Mouse (Mus musculus) forebrain, embryonic 15.5 days (tissue): ENCODE data around the gene Cox17. TPM values are rescaled to one million over a fixed set of nuclear protein-coding genes. Genes with fewer than 3 reads are reported as not detected.
"Not testable (repeated sequence)": the region's sequence is repeated elsewhere in the genome, so short reads cannot be mapped to it uniquely, and the experiment has no call there.

Experiments used
- ATAC-seq: fragments of 200-750 bp; cut with Nextera tagmentation; replicated peaks from 2 replicates; pipeline ENCODE4 v1.8.0; 2017; ENCODE audit warnings: mild to moderate bottlenecking, moderate TSS enrichment, moderate library complexity
- H3K27ac ChIP-seq: fragments of 300-500 bp; sonication (generic); replicated peaks from 2 replicates; pipeline ENCODE4 v1.5.1; 2015; ENCODE audit warnings: mild to moderate bottlenecking, inconsistent platforms
- H3K27me3 ChIP-seq: fragments of 300-500 bp; sonication (generic); 2 replicates; pipeline ENCODE4 v1.6.1; 2015; ENCODE audit warnings: inconsistent platforms
- H3K36me3 ChIP-seq: fragments of 300-500 bp; sonication (generic); 2 replicates; pipeline ENCODE4 v1.6.1; 2015; ENCODE audit warnings: mild to moderate bottlenecking, inconsistent platforms
- H3K4me1 ChIP-seq: fragments of 300-500 bp; sonication (generic); 2 replicates; pipeline ENCODE4 v1.6.1; 2015; ENCODE audit warnings: inconsistent platforms
- H3K4me2 ChIP-seq: fragments of 300-500 bp; sonication (generic); replicated peaks from 2 replicates; pipeline ENCODE4 v1.6.1; 2015; ENCODE audit warnings: mild to moderate bottlenecking, inconsistent platforms
- H3K4me3 ChIP-seq: fragments of 300-500 bp; sonication (generic); 2 replicates; pipeline ENCODE4 v1.5.1; 2015; ENCODE audit warnings: mild to moderate bottlenecking, inconsistent platforms
- H3K9ac ChIP-seq: fragments of 300-500 bp; sonication (generic); replicated peaks from 2 replicates; pipeline ENCODE4 v1.6.1; 2015; ENCODE audit warnings: mild to moderate bottlenecking, inconsistent platforms
- H3K9me3 ChIP-seq: fragments of 300-500 bp; sonication (generic); 2 replicates; pipeline ENCODE4 v1.6.1; 2016; ENCODE audit warnings: inconsistent platforms
- WGBS: fragments of 180-500 bp; shearing (Covaris S2); methylation state at CpG from one replicate; pipeline ENCODE4 v1.1.7; 2015; ENCODE audit warnings: mixed read lengths; 5-methylcytosine and 5-hydroxymethylcytosine counted together
- polyA plus RNA-seq: library from polyadenylated mRNA; unstranded; fragments of >200 nt; fragmentation: Nextera tagmentation; extraction: Ambion mirVana; gene quantifications from 2 replicates; pipeline ENCODE4 v1.2.1, GENCODE M21; 2015

Gene Cox17
- polyA plus RNA-seq, 1 experiment from 2014 or later, result 102 TPM

GRCm38 (mm10) chr16:38326778-38327397 is 19.9 kb upstream of the Cox17 start:
- Histone ChIP-seq H3K27me3 (no peaks in the 10 kb centered on the region), H3K4me1 (no peaks in the 10 kb centered on the region), H3K9ac (no peak overlapping the region), H3K4me2 (no peak overlapping the region), H3K4me3 (no peak overlapping the region), H3K36me3 (no peaks in the 10 kb centered on the region), H3K9me3 (0 out of 2 replicates have a peak, but pooled peaks cover 2% of the 10 kb centered on the region), H3K27ac (no peak overlapping the region)
- no peak for ATAC-seq
- 82% methylated on average over 11 of the region's 11 CpGs for WGBS

GRCm38 (mm10) chr16:38329340-38329739 is 17.5 kb upstream of the Cox17 start:
- no peak overlapping the region for H3K9ac ChIP-seq
- no peak for ATAC-seq
- no peak overlapping the region for H3K27ac ChIP-seq
- no peaks in the 10 kb centered on the region for H3K27me3 ChIP-seq
- no peaks in the 10 kb centered on the region for H3K4me1 ChIP-seq
- 0 out of 2 replicates have a peak, but pooled peaks cover 2% of the 10 kb centered on the region for H3K9me3 ChIP-seq
- WGBS, result 92% methylated on average over 3 of the region's 3 CpGs
- H3K4me3 ChIP-seq, result no peak overlapping the region
- H3K4me2 ChIP-seq, result no peak overlapping the region
- H3K36me3 ChIP-seq, result no peaks in the 10 kb centered on the region

GRCm38 (mm10) chr16:38334431-38334830 is 12.4 kb upstream of the Cox17 start:
- ATAC-seq, result no peak
- Histone ChIP-seq H3K4me1 (no peaks in the 10 kb centered on the region), H3K9ac (no peak overlapping the region), H3K27ac (no peak overlapping the region), H3K36me3 (no peaks in the 10 kb centered on the region), H3K27me3 (no peaks in the 10 kb centered on the region), H3K9me3 (no peaks in the 10 kb centered on the region), H3K4me2 (no peak overlapping the region), H3K4me3 (no peak overlapping the region)
- 42% methylated on average over 6 of the region's 6 CpGs for WGBS

GRCm38 (mm10) chr16:38338077-38338476 is 8.7 kb upstream of the Cox17 start:
- not testable (repeated sequence) for ATAC-seq, H3K36me3 ChIP-seq

GRCm38 (mm10) chr16:38341396-38342324 is 5.1 kb upstream of the Cox17 start, which contains the start of gene Maats1:
Maats1 (minus strand) TSS chr16:38342143.
- peaks cover 12% of the 10 kb centered on the region for H3K4me1 ChIP-seq
- H3K36me3 ChIP-seq, result no peaks in the 10 kb centered on the region
- 6% methylated on average over 30 of the region's 30 CpGs for WGBS
- H3K4me3 ChIP-seq, result peak within 1 kb of the TSS; percentile 43
- H3K4me2 ChIP-seq, result peak within 1 kb of the TSS; percentile 78
- H3K9ac ChIP-seq, result peak within 1 kb of the TSS; percentile 49
- H3K27me3 ChIP-seq, result no peaks in the 10 kb centered on the region
- no peaks in the 10 kb centered on the region for H3K9me3 ChIP-seq
- peak; percentile 91 for ATAC-seq
- 0 out of 2 replicates have a peak within 1 kb of the TSS, but pooled peaks have one; percentile 15 for H3K27ac ChIP-seq

More at GRCm38 (mm10) chr16:38338077-38338476, 8.7 kb upstream of the Cox17 start:
- not testable (repeated sequence) for H3K27ac ChIP-seq, H3K9ac ChIP-seq, H3K4me1 ChIP-seq, H3K4me3 ChIP-seq, H3K4me2 ChIP-seq, H3K9me3 ChIP-seq, H3K27me3 ChIP-seq
- WGBS, result 91% methylated on average over 4 of the region's 4 CpGs

- 0 out of 2 replicates have a peak, but pooled peaks cover 7% of the 10 kb centered on the region for H3K36me3 ChIP-seq
- H3K4me1 ChIP-seq, result peaks cover 26% of the 10 kb centered on the region
- WGBS, result 82% methylated on average over 3 of the region's 3 CpGs
- no peak overlapping the region for H3K9ac ChIP-seq
- H3K27me3 ChIP-seq, result no peaks in the 10 kb centered on the region
- no peak for ATAC-seq
- no peak overlapping the region for H3K27ac ChIP-seq
- no peak overlapping the region for H3K4me2 ChIP-seq
- H3K9me3 ChIP-seq, result no peaks in the 10 kb centered on the region
- H3K4me3 ChIP-seq, result no peak overlapping the region
Measured at GRCm38 (mm10) chr16:38344941-38345725, 1.7 kb upstream of the Cox17 start.

- peak overlapping the region; percentile 68 for H3K4me2 ChIP-seq
- no peak overlapping the region for H3K27ac ChIP-seq
- 68% methylated on average over 6 of the region's 6 CpGs for WGBS
- H3K4me3 ChIP-seq, result peak overlapping the region; percentile 99
- H3K36me3 ChIP-seq, result peaks cover 28% of the 10 kb centered on the region
- peaks cover 17% of the 10 kb centered on the region for H3K4me1 ChIP-seq
- no peaks in the 10 kb centered on the region for H3K9me3 ChIP-seq
- ATAC-seq, result no peak
- H3K27me3 ChIP-seq, result no peaks in the 10 kb centered on the region
- H3K9ac ChIP-seq, result peak overlapping the region; percentile 85
Measured at GRCm38 (mm10) chr16:38347588-38347987, 797 bp downstream of the Cox17 start.

GRCm38 (mm10) chr16:38348217-38348761 is 1.5 kb downstream of the Cox17 start:
- Histone ChIP-seq H3K27me3 (no peaks in the 10 kb centered on the region), H3K9ac (no peak overlapping the region), H3K4me2 (no peak overlapping the region), H3K4me3 (no peak overlapping the region), H3K27ac (no peak overlapping the region), H3K4me1 (peaks cover 17% of the 10 kb centered on the region), H3K36me3 (peaks cover 28% of the 10 kb centered on the region), H3K9me3 (no peaks in the 10 kb centered on the region)
- no peak for ATAC-seq
- 91% methylated on average over 9 of the region's 9 CpGs for WGBS

- Histone ChIP-seq H3K27me3 (no peaks in the 10 kb centered on the region), H3K36me3 (peaks cover 28% of the 10 kb centered on the region), H3K4me3 (no peak overlapping the region), H3K4me1 (peaks cover 17% of the 10 kb centered on the region), H3K9ac (no peak overlapping the region), H3K27ac (no peak overlapping the region), H3K9me3 (no peaks in the 10 kb centered on the region), H3K4me2 (no peak overlapping the region)
- no peak for ATAC-seq
- WGBS, result 90% methylated on average over 2 of the region's 2 CpGs
Measured at GRCm38 (mm10) chr16:38349881-38350280, 3.1 kb downstream of the Cox17 start.

- Histone ChIP-seq H3K4me2 (no peak overlapping the region), H3K9me3 (no peaks in the 10 kb centered on the region), H3K27me3 (no peaks in the 10 kb centered on the region), H3K9ac (no peak overlapping the region), H3K4me3 (no peak overlapping the region), H3K27ac (no peak overlapping the region), H3K36me3 (peaks cover 28% of the 10 kb centered on the region), H3K4me1 (peaks cover 17% of the 10 kb centered on the region)
- WGBS, result 91% methylated on average over 7 of the region's 7 CpGs
- ATAC-seq, result no peak
Measured at GRCm38 (mm10) chr16:38350361-38350855, 3.6 kb downstream of the Cox17 start.

- no peaks in the 10 kb centered on the region for H3K27me3 ChIP-seq
- no peak overlapping the region for H3K9ac ChIP-seq
- no peak for ATAC-seq
- no peaks in the 10 kb centered on the region for H3K9me3 ChIP-seq
- peaks cover 17% of the 10 kb centered on the region for H3K4me1 ChIP-seq
- no peak overlapping the region for H3K27ac ChIP-seq
- no peak overlapping the region for H3K4me2 ChIP-seq
- 84% methylated on average over 6 of the region's 6 CpGs for WGBS
- H3K4me3 ChIP-seq, result no peak overlapping the region
- H3K36me3 ChIP-seq, result peaks cover 28% of the 10 kb centered on the region
Measured at GRCm38 (mm10) chr16:38350939-38351338, 4.1 kb downstream of the Cox17 start.
